Mouse (Mus musculus): ENCODE data around the gene Sstr4. TPM values are rescaled to one million over a fixed set of nuclear protein-coding genes. Genes with fewer than 3 reads are reported as not detected.

The Sstr4 gene
- polyA plus RNA-seq, 1 experiment from 2014 or later: 0.99 TPM

GRCm38 (mm10) chr2:148436285-148436684 is 41.1 kb downstream of the Sstr4 start:
- Histone ChIP-seq H3K4me2 (no peak overlapping the region), H3K27me3 (no peaks in the 10 kb centered on the region), H3K27ac (no peak overlapping the region), H3K4me1 (replicated peaks) (no peaks in the 10 kb centered on the region), H3K4me3 (replicated peaks) (no peak overlapping the region), H3K36me3 (no peaks in the 10 kb centered on the region), H3K9me3 (no peaks in the 10 kb centered on the region), H3K9ac (replicated peaks) (no peak overlapping the region)
- 55% methylated on average over 3 of the region's 3 CpGs for whole genome bisulfite sequencing
- no peak for ATAC-seq (ENCODE audit: insufficient number of reproducible peaks, insufficient read depth, low FRiP score, low TSS enrichment, low read depth)

GRCm38 (mm10) chr2:148439691-148440276 is 44.6 kb downstream of the Sstr4 start:
- Histone ChIP-seq H3K9ac (replicated peaks) (no peak overlapping the region), H3K4me2 (no peak overlapping the region), H3K36me3 (no peaks in the 10 kb centered on the region), H3K27me3 (peaks cover 5% of the 10 kb centered on the region; the same call in 1 of the 2 replicates), H3K4me1 (replicated peaks) (no peaks in the 10 kb centered on the region), H3K4me3 (replicated peaks) (no peak overlapping the region), H3K27ac (no peak overlapping the region), H3K9me3 (no peaks in the 10 kb centered on the region)
- 69% methylated on average over 3 of the region's 3 CpGs for WGBS
- no peak for ATAC-seq (ENCODE audit: insufficient number of reproducible peaks, insufficient read depth, low FRiP score, low TSS enrichment, low read depth)

- no peak overlapping the region for H3K27ac ChIP-seq
- no peaks in the 10 kb centered on the region for H3K4me1 ChIP-seq (replicated peaks)
- no peaks in the 10 kb centered on the region for H3K36me3 ChIP-seq
- WGBS: 84% methylated on average over 10 of the region's 10 CpGs
- H3K9me3 ChIP-seq: no peaks in the 10 kb centered on the region
- H3K4me3 ChIP-seq (replicated peaks): 0 out of 2 replicates have a peak overlapping the region, but pooled peaks have one; percentile 3
- H3K27me3 ChIP-seq: peaks cover 5% of the 10 kb centered on the region; the same call in 1 of the 2 replicates
- no peak overlapping the region for H3K9ac ChIP-seq (replicated peaks)
- ATAC-seq (ENCODE audit: insufficient number of reproducible peaks, insufficient read depth, low FRiP score, low TSS enrichment, low read depth): no peak
- H3K4me2 ChIP-seq: no peak overlapping the region
These were observed 46.3 kb downstream of the Sstr4 start for GRCm38 (mm10) chr2:148441421-148441820.

- Histone ChIP-seq H3K9me3 (no peaks in the 10 kb centered on the region), H3K4me1 (replicated peaks) (no peaks in the 10 kb centered on the region), H3K9ac (replicated peaks) (no peak overlapping the region), H3K27ac (no peak overlapping the region), H3K27me3 (peaks cover 5% of the 10 kb centered on the region; the same call in 1 of the 2 replicates), H3K36me3 (no peaks in the 10 kb centered on the region), H3K4me3 (replicated peaks) (peak overlapping the region; percentile 11; the same call in 1 of the 2 replicates), H3K4me2 (no peak overlapping the region)
- no peak for ATAC-seq (ENCODE audit: insufficient number of reproducible peaks, insufficient read depth, low FRiP score, low TSS enrichment, low read depth)
- WGBS: 79% methylated on average over 4 of the region's 4 CpGs
These were observed 47.0 kb downstream of the Sstr4 start for GRCm38 (mm10) chr2:148442172-148442571.

- H3K4me2 ChIP-seq: no peak overlapping the region
- H3K4me1 ChIP-seq (replicated peaks): no peaks in the 10 kb centered on the region
- no peaks in the 10 kb centered on the region for H3K9me3 ChIP-seq
- ATAC-seq (ENCODE audit: insufficient number of reproducible peaks, insufficient read depth, low FRiP score, low TSS enrichment, low read depth): no peak
- H3K36me3 ChIP-seq: no peaks in the 10 kb centered on the region
- H3K27ac ChIP-seq: peak overlapping the region; percentile 47
- no peak overlapping the region for H3K9ac ChIP-seq (replicated peaks)
- H3K27me3 ChIP-seq: peaks cover 5% of the 10 kb centered on the region; the same call in 1 of the 2 replicates
- H3K4me3 ChIP-seq (replicated peaks): peak overlapping the region; percentile 11; the same call in 1 of the 2 replicates
- WGBS: 84% methylated on average over 4 of the region's 4 CpGs
These were observed 47.6 kb downstream of the Sstr4 start for GRCm38 (mm10) chr2:148442710-148443109.

- Histone ChIP-seq H3K27me3 (peaks cover 5% of the 10 kb centered on the region; the same call in 1 of the 2 replicates), H3K36me3 (no peaks in the 10 kb centered on the region), H3K9ac (replicated peaks) (no peak within 1 kb of the TSS), H3K4me1 (replicated peaks) (no peaks in the 10 kb centered on the region), H3K4me3 (replicated peaks) (peak within 1 kb of the TSS; percentile 11; the same call in 1 of the 2 replicates), H3K27ac (peak within 1 kb of the TSS; percentile 47), H3K4me2 (no peak within 1 kb of the TSS), H3K9me3 (no peaks in the 10 kb centered on the region)
- no peak for ATAC-seq (ENCODE audit: insufficient number of reproducible peaks, insufficient read depth, low FRiP score, low TSS enrichment, low read depth)
- 57% methylated on average over 13 of the region's 13 CpGs for WGBS
These were observed 48.3 kb downstream of the Sstr4 start, which contains the start of gene Cd93 for GRCm38 (mm10) chr2:148443249-148443958. Gene Cd93 (minus strand): TSS chr2:148443563.

- ATAC-seq (ENCODE audit: insufficient number of reproducible peaks, insufficient read depth, low FRiP score, low TSS enrichment, low read depth): no peak
- Histone ChIP-seq H3K9me3 (no peaks in the 10 kb centered on the region), H3K4me1 (replicated peaks) (no peaks in the 10 kb centered on the region), H3K4me3 (replicated peaks) (no peak overlapping the region), H3K27ac (no peak overlapping the region), H3K27me3 (peaks cover 5% of the 10 kb centered on the region; the same call in 1 of the 2 replicates), H3K4me2 (no peak overlapping the region), H3K9ac (replicated peaks) (no peak overlapping the region), H3K36me3 (no peaks in the 10 kb centered on the region)
- WGBS: 51% methylated on average over 1 of the region's 1 CpGs
These were observed 49.3 kb downstream of the Sstr4 start for GRCm38 (mm10) chr2:148444472-148444871.

GRCm38 (mm10) chr2:148445616-148446015 is 50.5 kb downstream of the Sstr4 start:
- H3K36me3 ChIP-seq: no peaks in the 10 kb centered on the region
- WGBS: 87% methylated on average over 1 of the region's 1 CpGs
- no peak for ATAC-seq (ENCODE audit: insufficient number of reproducible peaks, insufficient read depth, low FRiP score, low TSS enrichment, low read depth)
- H3K4me3 ChIP-seq (replicated peaks): no peak overlapping the region
- H3K27ac ChIP-seq: no peak overlapping the region
- H3K4me1 ChIP-seq (replicated peaks): no peaks in the 10 kb centered on the region
- H3K9me3 ChIP-seq: no peaks in the 10 kb centered on the region
- H3K9ac ChIP-seq (replicated peaks): no peak overlapping the region
- H3K27me3 ChIP-seq: peaks cover 5% of the 10 kb centered on the region; the same call in 1 of the 2 replicates
- H3K4me2 ChIP-seq: no peak overlapping the region

Other genes with a start within 250 kb of the Sstr4 start
- gene Thbd, start 12.8 kb downstream of the Sstr4 start, polyA plus RNA-seq (2016; fragmentation: Nextera tagmentation; extraction: Ambion mirVana): 4.8 and 6.2 TPM in 2 replicates
- gene Cd93, start 48.2 kb downstream of the Sstr4 start, polyA plus RNA-seq (2016; fragmentation: Nextera tagmentation; extraction: Ambion mirVana): 5.6 and 6.2 TPM in 2 replicates

Measured in limb, embryonic 12.5 days (tissue).